Mouse (Mus musculus) c-Kit-negative CD71-positive TER-119-positive erythroid progenitor cells, embryonic 14.5 days (primary cell): ENCODE measurements around the gene Loxl3.

ENCODE experiments used
- DNase-seq: peaks from one replicate; pipeline ENCODE4 v3.0.0-alpha.2; 2013; ENCODE audit warnings: low read depth, low spot score

The Loxl3 gene

DNA sequence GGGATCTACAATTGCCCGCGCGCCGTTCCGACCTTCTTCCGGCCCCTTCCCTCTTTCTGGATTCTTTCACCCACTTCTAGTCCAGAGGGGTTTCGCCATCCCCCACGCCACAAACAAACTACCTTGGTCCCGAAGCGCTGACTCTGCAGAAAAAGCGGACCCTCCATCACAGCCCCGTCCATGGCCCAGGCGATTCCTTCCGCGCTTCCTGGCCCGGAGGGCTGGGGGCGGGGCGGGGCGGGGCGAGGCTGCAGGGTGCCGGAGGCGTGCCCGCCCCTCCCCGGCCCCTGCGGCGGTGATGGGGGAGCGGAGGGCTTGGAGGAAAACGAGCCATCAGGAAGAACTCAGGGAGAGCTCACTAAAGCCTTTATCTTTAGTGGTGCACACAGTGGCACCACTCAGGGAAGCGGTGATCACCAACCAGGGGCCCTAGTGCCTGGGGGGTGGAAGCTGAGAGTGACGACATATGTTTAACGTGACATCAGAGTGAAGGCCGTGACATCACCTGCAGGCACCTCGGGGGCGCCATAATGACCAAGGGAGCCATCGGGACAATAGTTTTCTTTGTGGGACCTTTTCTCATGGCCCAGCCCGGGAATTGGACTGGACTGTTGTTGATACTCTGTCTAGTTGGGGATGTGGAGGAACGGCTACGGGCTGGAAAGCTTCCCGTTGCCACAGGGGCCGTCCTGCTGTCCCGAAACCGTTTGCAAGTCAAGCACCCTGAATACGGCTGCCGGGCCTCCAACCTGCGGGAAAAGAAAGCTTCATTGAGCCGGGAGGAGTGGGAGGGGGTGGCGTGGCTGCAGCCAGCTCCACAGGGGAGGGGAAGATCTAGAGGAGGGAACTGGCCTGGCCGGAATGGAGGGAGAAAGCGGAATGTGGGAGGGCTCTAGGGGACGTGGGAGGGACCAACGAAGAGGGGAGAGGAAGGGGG lies at the start of gene Loxl3, which contains the start of gene Dok1:
Loxl3 (plus strand) TSS at position 925 of the 937 bp plus-strand sequence.
Dok1 (minus strand) TSS at position 223 of the 937 bp plus-strand sequence.
- peak; percentile 68 for DNase-seq

DNA sequence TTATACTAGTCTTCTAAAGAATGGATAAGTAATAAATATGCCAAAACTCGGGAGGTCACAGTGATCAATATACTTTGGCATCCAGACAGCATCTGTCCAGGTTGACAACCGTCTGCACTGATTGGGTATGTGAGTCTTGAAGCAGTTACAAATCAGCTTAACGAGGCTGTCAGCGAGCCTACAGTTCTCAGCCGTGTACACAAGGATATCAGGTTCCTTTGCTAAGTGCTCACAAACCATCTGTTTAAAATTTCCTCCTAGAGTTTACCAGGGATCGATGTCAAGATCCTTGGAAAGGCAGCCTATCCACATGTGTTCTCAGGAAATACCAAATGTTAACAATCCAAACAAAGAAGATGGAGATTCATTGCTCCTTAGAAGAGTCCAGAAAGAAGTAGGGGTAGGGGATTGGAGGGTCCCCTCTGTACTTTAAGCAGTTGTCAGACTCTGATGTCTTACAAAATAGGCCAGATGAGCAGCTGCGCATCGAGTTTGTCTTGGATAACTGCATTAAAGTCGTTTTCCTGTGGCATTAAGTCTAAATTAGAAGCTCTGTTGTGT lies 46.5 kb upstream of the Loxl3 start:
- no peak for DNase-seq

DNA sequence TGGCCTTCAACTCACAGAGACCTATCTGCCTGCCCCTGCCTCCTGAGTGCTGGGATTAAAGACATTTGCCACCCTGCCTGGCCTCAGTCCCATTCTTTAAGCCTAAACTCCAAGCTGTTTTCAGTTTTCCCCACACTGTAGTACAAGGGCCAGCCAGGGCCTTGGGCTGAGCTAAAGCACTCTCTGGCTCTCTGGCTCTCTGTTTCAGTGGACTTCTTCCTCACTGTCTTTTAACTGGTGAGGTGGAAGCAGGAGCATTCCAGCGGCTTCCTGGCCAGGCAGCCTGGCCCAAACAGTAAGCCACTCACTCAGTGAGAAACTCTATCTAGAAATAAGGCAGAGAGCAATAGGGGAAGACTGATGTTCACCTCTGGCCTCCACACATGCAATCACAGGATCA lies 40.3 kb upstream of the Loxl3 start:
- DNase-seq = no peak

DNA sequence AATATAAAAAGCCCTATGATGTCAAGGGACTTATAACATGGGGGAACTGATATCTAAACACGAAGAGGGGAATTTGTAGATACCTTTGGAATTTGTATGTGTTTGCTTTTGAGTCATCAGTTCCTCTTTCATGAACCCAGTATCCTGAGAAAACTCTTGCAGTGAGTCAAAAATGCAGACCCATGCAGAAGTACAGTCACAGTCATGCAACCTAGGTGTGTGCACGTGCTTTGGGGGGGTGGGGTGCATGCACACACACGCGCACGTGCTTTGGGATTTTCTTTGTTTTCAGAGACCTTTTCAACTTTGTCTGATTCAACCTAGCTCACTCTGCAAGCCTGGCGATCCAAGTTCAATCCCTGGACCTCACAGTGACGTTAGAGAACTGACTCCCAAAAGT lies 39.6 kb upstream of the Loxl3 start:
- no peak for DNase-seq

DNA sequence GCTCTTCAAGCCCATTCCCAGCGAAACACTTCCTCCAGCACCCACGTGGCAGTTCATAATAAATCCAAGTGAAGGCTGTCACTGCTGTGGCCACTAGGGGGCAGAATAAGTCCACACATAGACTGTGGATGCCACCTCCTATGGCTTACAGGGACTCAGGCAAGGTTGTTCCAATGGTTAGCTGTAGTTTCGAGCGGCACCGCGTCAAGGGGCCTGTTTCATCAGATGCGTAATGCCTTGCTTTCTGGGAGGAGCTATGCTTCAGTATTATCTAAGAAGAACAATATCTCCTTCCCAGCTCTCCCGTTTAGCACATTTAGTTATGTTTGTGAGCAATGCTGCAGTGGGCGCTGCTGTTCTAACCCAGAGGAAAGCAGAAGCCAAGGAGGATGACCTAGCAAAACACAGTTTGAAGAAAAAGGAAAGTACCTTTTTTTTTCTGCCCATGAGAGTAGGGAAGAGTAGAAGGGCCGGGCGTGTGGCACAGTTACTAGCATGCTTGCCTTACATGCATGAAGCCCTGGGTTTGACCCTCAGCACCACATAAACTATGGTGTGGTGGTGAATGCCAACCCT lies 37.1 kb upstream of the Loxl3 start:
- DNase-seq = peak; percentile 95

DNA sequence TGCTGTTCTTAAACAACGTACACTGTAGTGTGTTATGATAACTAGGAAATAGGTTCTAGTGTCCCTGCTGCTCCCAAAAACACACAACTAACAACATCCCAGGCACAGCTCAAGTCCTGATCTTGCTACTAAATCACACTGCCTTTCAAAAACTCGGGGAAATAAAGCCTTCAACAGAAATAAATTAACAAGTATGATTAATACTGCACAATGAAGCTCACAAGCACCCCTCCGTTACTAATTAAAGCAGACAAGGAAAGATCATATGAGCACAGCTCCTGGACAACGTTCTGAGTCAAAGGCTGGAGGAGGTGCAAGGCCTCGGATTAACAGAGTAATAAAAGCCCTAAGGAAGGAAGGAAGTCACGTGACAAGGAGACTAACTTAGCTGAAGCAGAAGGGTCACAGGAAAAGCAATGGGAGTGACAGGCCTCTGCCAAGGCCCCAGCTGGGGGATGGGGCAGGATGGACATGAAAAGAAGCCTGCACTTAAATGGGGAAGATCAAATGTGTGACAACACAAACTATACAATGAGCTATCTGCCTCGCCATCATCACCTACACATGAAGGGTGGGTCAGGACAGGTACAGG lies 36.4 kb upstream of the Loxl3 start:
- no peak for DNase-seq

DNA sequence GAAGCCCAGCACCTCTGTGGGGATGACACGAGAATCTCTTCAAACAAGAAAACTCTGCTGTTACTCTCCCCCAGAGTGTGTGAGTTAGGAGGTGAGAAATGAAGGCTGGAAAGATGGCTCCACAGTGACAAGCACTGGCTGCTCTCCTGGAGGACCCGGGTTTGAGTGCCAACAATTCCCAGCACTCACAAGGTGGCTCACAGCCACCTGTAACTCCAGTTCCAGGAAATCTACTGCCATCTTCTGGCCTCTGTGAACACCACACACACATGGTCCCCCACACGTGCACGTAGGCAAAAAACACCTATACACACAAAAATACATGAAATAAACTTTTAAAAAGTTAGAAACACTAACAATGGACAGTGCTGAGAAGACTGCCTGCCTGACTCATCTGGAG lies 35.6 kb upstream of the Loxl3 start:
- no peak for DNase-seq

DNA sequence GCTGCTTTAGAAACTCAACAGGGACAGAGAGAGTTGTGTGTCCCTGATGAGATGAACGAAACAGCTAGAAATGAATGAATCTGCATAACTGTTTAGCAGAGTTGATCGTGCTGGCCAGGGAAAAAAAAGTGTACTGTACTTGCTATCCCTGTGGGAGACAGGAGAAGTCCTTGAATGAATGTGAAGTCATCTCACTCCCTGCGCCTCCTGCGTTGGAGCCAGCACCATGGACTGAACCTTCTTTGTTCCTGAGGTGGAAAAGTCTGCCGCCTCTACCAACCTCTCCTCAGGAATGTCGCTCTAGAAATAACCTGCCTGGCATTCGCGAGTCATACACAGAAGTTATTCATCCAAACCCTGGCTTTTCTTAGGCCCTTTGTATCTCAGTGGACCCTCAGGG lies 34.0 kb upstream of the Loxl3 start:
- DNase-seq = no peak

DNA sequence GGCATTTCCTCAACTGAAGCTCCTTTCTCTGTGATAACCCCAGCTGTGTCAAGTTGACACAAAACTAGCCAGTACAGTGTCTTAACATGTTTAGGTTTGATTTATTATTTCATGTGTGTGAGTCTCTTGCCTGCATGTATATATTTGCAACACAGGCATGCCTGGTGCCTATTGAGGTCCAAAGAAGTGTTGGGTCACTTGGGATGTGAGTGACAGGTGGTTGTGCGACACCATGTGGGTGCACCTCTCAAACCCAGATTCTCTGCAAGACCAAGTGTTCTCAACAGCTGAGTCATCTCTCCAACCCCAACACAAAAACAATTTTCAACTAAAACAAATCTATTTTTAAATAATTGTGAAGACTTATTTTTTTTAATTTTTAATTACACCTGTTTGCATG lies 30.9 kb upstream of the Loxl3 start:
- no peak for DNase-seq

DNA sequence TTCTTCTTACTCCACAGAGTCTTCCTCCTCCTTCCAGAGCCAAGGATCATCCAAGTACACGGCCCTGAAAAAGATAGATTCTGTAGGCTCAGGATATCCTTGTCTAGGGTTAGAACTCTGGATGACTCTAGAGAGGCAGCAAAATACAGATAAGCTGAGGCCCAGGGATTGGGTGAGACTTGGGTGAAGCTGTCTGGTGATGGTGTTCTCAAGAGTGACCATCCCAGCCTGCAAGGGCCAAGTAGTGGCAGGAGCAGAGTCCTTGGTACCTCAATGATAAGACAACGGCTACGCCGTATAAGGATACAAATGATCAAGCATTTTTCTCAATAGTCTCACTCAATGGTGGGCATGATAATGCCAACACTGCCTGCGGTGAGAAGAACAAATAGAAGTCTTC lies 30.1 kb upstream of the Loxl3 start:
- peak; percentile 57 for DNase-seq

DNA sequence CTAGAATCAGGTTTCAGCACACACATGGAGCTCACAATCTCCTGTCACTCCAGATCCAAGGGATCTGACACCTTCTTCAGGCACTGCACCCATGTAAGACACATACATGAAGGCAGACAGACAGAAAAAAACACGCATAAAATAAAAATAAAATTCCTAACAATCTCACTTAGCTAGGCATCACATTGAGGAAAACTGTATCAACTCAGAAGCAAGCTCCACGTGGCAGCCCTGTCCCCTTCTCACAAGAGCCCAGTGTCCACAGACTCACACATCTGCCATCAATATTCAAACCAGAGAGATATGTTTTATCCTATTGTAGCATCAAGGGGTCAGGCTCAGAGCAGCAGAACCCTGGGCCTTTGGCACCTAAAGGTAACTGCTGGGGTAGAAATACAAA lies 29.7 kb upstream of the Loxl3 start:
- no peak for DNase-seq

DNA sequence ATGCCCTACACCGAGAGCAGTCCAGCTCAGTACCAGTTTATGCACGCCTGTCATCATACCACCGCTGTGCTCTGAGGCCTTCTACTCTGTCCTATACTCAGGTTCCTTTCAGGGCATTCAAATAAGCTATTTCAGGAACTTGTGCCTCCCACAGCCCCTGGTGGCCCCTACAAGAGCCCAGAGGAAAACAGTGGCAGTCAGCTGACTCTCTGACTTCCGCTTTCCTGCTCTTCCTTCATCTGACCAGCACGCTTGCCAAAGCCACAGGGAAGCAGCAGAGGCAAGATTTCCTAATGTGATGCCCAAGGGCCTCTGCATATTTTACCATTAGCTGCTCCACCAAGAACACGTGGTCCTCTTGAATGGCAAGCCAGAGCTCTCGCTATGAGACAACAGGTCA lies 29.1 kb upstream of the Loxl3 start:
- no peak for DNase-seq

DNA sequence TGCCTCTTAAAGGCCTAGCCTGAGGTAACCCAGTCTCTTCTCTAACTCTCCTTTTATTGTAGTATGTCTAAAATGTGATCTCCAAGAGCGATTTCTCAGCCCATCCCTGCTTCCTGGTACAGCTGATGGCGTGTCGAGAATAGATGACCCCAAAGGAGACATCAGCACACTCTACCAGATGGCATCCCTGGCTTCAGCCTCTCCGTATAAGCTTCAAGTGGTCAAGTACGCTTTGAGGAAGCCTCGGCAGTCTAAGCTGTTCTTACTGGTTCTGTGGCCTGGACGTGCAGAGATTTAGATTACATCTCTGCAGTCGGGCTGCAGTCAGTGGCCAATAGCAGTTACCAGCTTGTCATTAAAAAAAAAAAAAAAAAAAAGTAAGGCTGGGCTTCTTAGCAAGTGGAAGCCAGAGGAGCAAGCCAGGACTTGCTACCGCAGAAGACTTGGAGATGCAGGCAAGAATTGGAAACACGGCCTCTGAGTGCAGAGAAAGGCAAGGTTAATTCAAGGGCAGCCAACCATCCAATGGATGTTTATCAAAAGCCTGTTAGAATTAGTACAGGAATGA lies 28.4 kb upstream of the Loxl3 start:
- no peak for DNase-seq

DNA sequence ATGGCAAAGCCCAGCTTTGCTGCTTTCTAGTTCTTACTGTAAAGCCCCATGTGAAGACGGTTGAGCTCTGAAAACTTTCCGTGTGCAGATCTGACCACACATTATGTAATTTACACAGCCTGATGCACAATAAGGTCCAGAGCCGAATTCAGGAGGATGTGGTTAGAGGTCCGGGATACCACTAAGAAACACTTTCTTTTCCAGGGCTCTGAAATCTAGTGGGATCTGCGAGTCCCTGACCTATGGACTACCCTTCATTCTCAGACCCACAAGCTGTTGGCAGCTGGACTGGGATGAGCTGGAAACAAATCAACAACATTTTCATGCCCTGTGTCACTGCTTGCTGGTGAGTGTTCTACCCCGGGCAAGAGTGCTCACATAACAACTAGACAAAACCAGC lies 27.9 kb upstream of the Loxl3 start:
- DNase-seq = no peak

DNA sequence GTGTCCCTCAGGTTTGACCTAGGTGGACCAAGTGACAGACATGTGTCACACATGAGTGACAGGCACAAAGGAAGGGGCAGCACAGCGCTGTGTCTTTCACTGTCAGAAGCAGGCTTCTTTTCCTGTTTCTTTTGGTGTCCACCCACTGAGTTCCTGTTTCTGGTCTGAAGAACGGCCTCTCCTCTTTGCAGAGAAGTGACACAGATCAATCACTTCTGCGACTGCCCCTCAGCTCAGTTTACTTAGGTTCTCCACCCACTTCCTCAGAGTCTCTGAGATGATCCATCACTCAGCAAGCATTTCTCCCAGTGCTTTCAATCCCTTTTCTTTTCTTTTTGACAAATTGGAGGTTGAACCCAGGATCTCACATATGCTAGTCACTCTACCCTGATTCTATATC lies 25.3 kb upstream of the Loxl3 start:
- DNase-seq = no peak

DNA sequence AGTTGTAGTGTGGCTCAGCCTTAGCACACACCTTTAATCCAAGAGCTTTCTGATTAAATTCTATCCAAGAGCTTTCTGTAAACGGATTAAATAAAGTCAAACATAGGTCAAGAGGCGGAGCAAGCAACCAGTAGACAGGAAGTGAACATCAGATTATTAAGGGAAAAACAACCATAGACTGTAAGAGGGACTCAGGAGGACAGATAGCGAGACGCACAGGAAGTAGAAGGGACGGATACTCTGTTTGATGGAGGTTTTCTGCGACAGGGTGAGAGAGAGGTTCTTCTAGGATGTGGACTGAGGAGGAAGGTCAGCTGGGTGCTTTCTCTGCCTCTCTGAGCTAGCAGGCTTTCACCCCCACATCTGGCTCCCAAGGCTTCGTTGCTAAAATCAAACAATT lies 24.0 kb upstream of the Loxl3 start:
- no peak for DNase-seq

DNA sequence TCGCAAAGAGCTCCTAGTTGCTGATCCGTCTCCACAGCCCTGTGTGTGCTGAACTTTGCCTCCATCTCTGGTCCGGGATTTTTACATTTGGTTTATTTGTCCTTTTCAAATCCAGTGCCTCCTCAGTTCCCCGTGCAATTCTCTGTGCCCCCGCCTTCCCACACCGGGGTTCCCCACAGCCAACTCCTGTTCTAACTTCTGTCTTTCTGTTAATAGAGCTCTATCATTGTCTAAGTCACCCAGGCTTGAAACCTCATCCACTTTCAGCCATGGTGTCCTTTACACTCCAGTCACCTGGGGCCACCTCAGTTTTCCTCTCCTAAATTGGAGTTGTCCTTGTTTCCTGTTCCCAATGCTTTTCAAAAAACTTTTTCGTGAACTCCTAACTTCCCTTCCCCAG lies 22.7 kb upstream of the Loxl3 start:
- no peak for DNase-seq

DNA sequence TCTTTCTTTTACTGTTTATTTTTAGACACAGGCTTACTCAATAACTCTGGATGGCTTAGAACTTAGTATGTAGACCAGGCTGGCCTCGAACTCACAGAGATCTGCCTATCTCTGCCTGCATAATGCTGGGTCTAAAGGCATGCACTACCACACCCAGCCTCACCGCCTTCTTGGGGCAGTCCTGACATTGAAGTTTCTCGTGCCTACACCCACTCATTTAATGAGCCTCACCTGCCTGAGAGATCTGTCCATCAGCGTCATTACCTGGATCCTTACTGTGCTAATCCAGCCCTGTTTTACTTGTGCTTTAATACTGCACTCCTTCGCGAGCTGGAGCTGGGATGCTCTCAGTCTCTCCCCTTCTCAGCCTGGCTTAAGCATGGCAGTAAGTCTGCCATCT lies 22.2 kb upstream of the Loxl3 start:
- DNase-seq = no peak

DNA sequence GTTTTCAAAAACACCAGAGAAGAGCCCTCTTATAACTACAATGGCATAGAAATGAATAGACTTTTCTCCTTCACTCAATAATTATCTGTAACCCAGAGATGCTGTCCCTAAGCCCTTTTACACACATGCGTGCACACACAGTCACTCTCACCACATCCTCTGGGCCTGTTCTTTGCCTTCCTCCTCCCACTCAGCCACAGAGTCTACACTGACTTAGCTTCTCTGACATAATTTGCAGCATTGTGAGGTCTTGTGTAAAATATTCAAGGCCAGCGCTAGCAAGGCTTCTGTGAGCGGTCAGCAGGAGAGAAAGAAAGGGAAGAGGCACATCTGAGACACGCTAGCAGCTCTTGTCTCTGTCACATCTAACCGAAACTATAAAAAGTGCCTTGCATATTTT lies 20.5 kb upstream of the Loxl3 start:
- no peak for DNase-seq

DNA sequence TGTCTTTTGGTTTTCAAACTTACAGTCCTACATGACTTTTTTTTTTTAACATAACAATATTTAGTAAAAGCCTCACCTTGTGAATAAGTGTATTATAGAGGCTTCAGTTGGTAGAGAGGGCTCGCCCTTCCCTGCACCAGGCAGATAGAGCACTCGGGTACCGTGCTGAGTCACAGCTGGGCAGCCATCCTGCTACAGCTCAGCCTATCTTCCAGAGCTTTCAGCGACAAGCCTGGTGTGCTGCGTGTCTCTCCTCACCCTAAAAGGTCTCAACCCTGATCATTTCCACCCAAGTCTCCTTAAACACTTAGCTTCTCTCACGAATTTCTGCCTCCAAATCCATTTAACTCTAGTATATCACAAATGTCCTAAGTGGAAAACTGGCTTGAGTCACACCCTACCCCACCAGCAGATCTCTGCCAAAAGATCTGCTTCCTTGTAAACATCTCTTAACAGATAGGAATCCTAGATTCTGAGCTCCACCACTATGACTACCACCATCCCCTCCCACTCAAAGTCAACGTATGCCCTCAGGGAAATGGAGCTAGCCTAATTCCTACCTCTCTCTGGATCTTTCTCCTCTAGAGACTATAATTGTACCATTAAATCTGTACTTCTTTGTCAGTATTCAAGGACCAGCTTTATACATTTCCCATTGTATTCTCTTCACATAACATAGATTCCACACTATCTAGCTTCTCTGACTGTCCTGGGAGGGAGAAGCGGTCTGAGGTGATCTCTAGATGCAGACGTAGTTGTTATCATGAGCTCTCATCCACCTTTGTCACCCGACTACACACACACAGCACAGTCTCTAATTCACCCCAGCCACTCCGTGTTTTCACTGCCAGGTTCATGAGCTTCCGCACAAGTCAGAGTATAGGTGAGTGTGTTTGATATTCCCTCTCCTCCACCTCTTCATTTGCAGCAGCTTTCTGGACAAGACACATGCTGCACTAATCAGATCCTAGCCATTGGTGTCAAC lies 19.2 kb upstream of the Loxl3 start:
- DNase-seq = peak; percentile 89

DNA sequence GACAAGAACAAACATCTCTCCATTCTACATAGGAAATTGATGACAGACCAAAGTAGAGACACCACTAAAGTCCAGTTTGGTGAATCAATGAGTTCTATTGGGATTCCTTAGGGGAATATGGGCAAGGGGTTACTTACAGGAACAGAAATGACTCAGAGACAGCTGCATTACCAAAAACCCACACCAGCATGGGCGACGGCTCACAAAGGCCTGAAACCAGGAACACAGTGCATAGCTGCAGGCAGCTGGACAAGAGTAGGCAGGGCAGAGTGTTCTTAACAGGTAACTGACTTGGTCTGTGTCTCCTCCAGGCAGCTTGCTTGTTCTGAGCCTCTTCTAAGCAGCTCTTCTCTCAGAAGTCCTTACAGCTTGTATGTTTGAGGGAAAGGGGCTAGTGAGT lies 18.2 kb upstream of the Loxl3 start:
- no peak for DNase-seq
